Mouse (Mus musculus) kidney, adult 2 months (tissue): Measurements from ENCODE around the gene Pin4. TPM values are rescaled to one million over a fixed set of nuclear protein-coding genes. Genes with fewer than 3 reads are reported as not detected.

Experiments used
- DNase-seq: peaks from one replicate; pipeline ENCODE4 v3.0.0; 2021
- H3K27ac ChIP-seq: fragments of 200-500 bp; 2 replicates; pipeline ENCODE4 v1.5.1; 2012; ENCODE audit warnings: low read depth, low read length, control low read depth, inconsistent platforms; ENCODE audit not compliant: insufficient read depth
- H3K27me3 ChIP-seq: fragments of 200-500 bp; replicated peaks from 2 replicates; pipeline ENCODE4 v1.6.1; 2012; ENCODE audit warnings: mild to moderate bottlenecking, moderate library complexity, low read length, inconsistent platforms; ENCODE audit not compliant: control insufficient read depth, insufficient read depth
- H3K36me3 ChIP-seq: fragments of 200-500 bp; 2 replicates; pipeline ENCODE4 v1.6.1; 2012; ENCODE audit warnings: mild to moderate bottlenecking, moderate library complexity, low read length, inconsistent platforms; ENCODE audit not compliant: control insufficient read depth, insufficient read depth
- H3K4me1 ChIP-seq: fragments of 200-500 bp; 2 replicates; pipeline ENCODE4 v1.6.1; 2011; ENCODE audit warnings: low read length; ENCODE audit not compliant: control insufficient read depth, insufficient read depth
- H3K4me3 ChIP-seq: fragments of 200-500 bp; 2 replicates; pipeline ENCODE4 v1.5.1; 2011; ENCODE audit warnings: mild to moderate bottlenecking, low read depth, low read length, control low read depth; ENCODE audit not compliant: insufficient read depth
- CTCF ChIP-seq: fragments of 200-500 bp; conservative IDR thresholded peaks from 2 replicates; pipeline ENCODE4 v1.5.1; 2011; ENCODE audit warnings: low read depth, mild to moderate bottlenecking, control low read depth, low read length, moderate library complexity, mixed read lengths; ENCODE audit not compliant: insufficient read depth, insufficient read length
- POLR2A ChIP-seq: fragments of 200-500 bp; IDR thresholded peaks from one replicate; pipeline ENCODE4 v1.6.1; 2011; ENCODE audit warnings: low read depth, low read length, control low read depth
- WGBS: fragments of 180-500 bp; shearing (Covaris S2); methylation state at CpG from one replicate; pipeline ENCODE4 v1.1.7; 2018; 5-methylcytosine and 5-hydroxymethylcytosine counted together
- polyA plus RNA-seq: library from polyadenylated mRNA; depleted of rRNA; stranded (reverse); fragments of >200 nt; gene quantifications from 2 replicates; pipeline ENCODE4 v1.2.3, GENCODE M21; 2012

Pin4 gene
- polyA plus RNA-seq, 1 experiment = 5.2 TPM

DNA sequence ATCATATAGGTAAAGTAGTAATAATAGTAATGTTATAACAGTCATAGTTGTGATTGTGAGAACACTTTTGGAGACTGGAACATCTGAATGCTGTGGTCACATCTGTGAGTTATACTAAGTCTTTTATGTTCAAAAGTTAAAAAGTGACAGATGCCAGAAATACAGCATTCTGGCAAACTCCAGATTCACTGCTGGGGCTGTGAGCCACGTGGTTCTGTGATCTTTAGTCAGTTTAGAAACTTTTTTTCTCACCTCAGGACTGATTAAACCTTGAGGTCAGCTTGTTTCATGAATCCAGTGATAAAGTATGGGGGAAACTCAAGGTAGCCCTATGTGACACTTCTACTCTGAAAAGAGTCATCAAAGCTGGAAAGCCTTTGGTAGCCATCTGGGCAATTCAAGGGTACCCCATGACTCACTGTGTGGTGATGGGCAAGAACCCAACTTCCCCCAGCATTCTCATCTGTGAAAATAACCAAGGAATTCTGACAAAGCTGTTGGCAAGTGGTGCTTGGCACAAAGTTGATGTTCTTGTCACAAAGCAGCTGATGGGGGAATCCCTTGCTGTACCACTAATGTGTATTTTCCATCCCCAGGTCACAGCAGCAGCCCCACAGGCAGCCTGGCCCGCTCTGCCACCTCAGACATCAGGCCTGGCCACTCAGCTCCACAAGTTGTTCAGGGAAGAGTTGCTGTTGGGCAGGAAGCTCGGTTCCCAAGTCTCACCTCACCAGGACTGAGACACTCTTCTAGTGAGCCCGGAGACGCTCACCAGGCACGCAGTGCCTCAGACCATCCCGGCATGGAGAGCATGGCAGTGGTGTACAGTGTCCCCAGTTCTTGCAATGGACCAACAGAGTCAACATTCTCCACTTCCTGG, 42.1 kb upstream of the Pin4 start:
- peaks cover 7% of the 10 kb centered on the region for H3K4me1 ChIP-seq
- H3K27ac ChIP-seq = 0 out of 2 replicates have a peak overlapping the region, but pooled peaks have one; percentile 33
- no peak for TF ChIP-seq POLR2A
- TF ChIP-seq CTCF = no peak
- H3K4me3 ChIP-seq = no peak overlapping the region
- DNase-seq = peak; percentile 52
- H3K36me3 ChIP-seq = no peaks in the 10 kb centered on the region
- H3K27me3 ChIP-seq = no peaks in the 10 kb centered on the region
- WGBS = 82% methylated on average over 7 of the region's 7 CpGs

DNA sequence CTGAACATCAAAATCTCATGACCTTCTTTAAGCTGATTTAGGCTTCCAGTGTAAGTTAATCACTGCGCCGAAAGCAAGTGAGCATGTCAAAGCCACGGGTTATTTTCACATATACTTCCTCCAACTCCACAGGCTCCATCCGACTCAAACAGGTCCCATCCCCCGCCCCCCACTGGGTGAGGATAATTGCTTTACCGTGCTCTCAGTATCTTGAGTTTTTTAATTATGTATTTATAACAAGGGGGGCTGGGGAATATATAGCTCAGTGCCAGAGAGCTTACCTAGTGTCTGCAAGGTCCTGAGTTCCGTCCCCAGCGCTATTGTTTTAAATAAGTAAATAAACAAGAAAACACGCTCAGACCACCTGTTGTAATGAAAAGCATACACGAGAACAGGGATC, 38.2 kb upstream of the Pin4 start:
- Histone ChIP-seq H3K36me3 (no peaks in the 10 kb centered on the region), H3K4me1 (no peaks in the 10 kb centered on the region), H3K27ac (no peak overlapping the region), H3K4me3 (no peak overlapping the region), H3K27me3 (no peaks in the 10 kb centered on the region)
- TF ChIP-seq POLR2A = no peak
- no peak for TF ChIP-seq CTCF
- DNase-seq = no peak
- 61% methylated on average over 10 of the region's 10 CpGs for WGBS

GRCm38 (mm10) chrX:102081573-102082279, 37.5 kb upstream of the Pin4 start:
- H3K27me3 ChIP-seq = no peaks in the 10 kb centered on the region
- TF ChIP-seq POLR2A = no peak
- TF ChIP-seq CTCF = no peak
- H3K27ac ChIP-seq = no peak overlapping the region
- 55% methylated on average over 7 of the region's 7 CpGs for WGBS
- no peak overlapping the region for H3K4me3 ChIP-seq
- no peaks in the 10 kb centered on the region for H3K36me3 ChIP-seq
- no peak for DNase-seq
- no peaks in the 10 kb centered on the region; the same call in 1 of the 2 replicates for H3K4me1 ChIP-seq

- H3K27ac ChIP-seq = no peak overlapping the region
- no peak overlapping the region for H3K4me3 ChIP-seq
- H3K27me3 ChIP-seq = no peaks in the 10 kb centered on the region
- H3K4me1 ChIP-seq = no peaks in the 10 kb centered on the region; the same call in 1 of the 2 replicates
- WGBS = 45% methylated on average over 5 of the region's 5 CpGs
- DNase-seq = no peak
- H3K36me3 ChIP-seq = no peaks in the 10 kb centered on the region
- TF ChIP-seq CTCF = no peak
- TF ChIP-seq POLR2A = no peak
Observed at GRCm38 (mm10) chrX:102082340-102082739, 36.9 kb upstream of the Pin4 start.

GRCm38 (mm10) chrX:102085798-102086443, 33.3 kb upstream of the Pin4 start:
- WGBS = 71% methylated on average over 8 of the region's 8 CpGs
- H3K4me3 ChIP-seq = no peak overlapping the region
- H3K27me3 ChIP-seq = no peaks in the 10 kb centered on the region
- TF ChIP-seq POLR2A (no peak), CTCF (no peak)
- DNase-seq = peak; percentile 69
- no peak overlapping the region for H3K27ac ChIP-seq
- H3K4me1 ChIP-seq = no peaks in the 10 kb centered on the region; the same call in 1 of the 2 replicates
- no peaks in the 10 kb centered on the region for H3K36me3 ChIP-seq

DNA sequence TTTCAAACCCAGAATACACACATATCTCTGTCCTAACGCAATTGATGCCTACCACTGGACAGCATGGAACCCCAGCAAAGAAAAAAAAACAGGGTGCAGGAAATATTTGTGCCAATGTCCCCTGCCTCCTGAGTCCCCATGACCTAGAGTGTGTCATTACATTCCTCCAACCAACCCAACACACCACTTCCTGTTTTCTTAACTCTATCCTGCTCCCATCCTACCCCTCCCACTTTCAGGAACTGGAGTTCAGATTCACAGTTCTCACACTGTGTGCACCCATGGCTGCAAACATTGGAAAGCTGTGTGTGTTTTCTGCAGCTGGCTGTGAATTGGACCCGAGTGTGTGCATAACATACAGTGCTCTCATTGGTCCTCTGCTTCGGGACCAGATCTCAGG, 28.6 kb upstream of the Pin4 start:
- TF ChIP-seq CTCF = no peak
- TF ChIP-seq POLR2A = no peak
- no peak overlapping the region for H3K4me3 ChIP-seq
- WGBS = 72% methylated on average over 3 of the region's 3 CpGs

More for the DNA sequence above, 28.6 kb upstream of the Pin4 start:
- Histone ChIP-seq H3K4me1 (no peaks in the 10 kb centered on the region; the same call in 1 of the 2 replicates), H3K27ac (no peak overlapping the region), H3K36me3 (no peaks in the 10 kb centered on the region), H3K27me3 (no peaks in the 10 kb centered on the region)
- DNase-seq = no peak
